Mouse (Mus musculus): ENCODE results near the gene Gm10436. TPM values are rescaled to one million over a fixed set of nuclear protein-coding genes. Genes with fewer than 3 reads are reported as not detected.
"Not testable (repeated sequence)": the region's sequence is repeated elsewhere in the genome, so short reads cannot be mapped to it uniquely, and the experiment has no call there.

Gm10436 gene
- polyA plus RNA-seq (2012; ENCODE audit: insufficient read depth, insufficient read length, missing spikeins) = not detected in 2 replicates

GRCm38 (mm10) chr12:88182008-88182407 is at the start of gene Gm10436:
Gene Gm10436, minus strand, starts transcription at chr12:88182108.
- H3K4me3 ChIP-seq (ENCODE audit: insufficient read depth, low read depth, low read length); H3K4me1 ChIP-seq (ENCODE audit: control insufficient read depth, insufficient read depth, insufficient read length, low read length); H3K27ac ChIP-seq (replicated peaks; ENCODE audit: low read depth, low read length): not testable (repeated sequence)

- Histone ChIP-seq H3K27ac (replicated peaks; ENCODE audit: low read depth, low read length) (no peak overlapping the region), H3K4me3 (ENCODE audit: insufficient read depth, low read depth, low read length) (no peak overlapping the region), H3K4me1 (ENCODE audit: control insufficient read depth, insufficient read depth, insufficient read length, low read length) (no peaks in the 10 kb centered on the region)
Observed at GRCm38 (mm10) chr12:88219445-88219844, 37.5 kb upstream of the Gm10436 start.

- H3K4me3 ChIP-seq (ENCODE audit: insufficient read depth, low read depth, low read length); H3K4me1 ChIP-seq (ENCODE audit: control insufficient read depth, insufficient read depth, insufficient read length, low read length); H3K27ac ChIP-seq (replicated peaks; ENCODE audit: low read depth, low read length): not testable (repeated sequence)
Observed at GRCm38 (mm10) chr12:88218059-88218458, 36.2 kb upstream of the Gm10436 start.

- Histone ChIP-seq H3K27ac (replicated peaks; ENCODE audit: low read depth, low read length) (no peak overlapping the region), H3K4me3 (ENCODE audit: insufficient read depth, low read depth, low read length) (no peak overlapping the region), H3K4me1 (ENCODE audit: control insufficient read depth, insufficient read depth, insufficient read length, low read length) (no peaks in the 10 kb centered on the region)
Observed at GRCm38 (mm10) chr12:88214641-88215040, 32.7 kb upstream of the Gm10436 start.

GRCm38 (mm10) chr12:88211458-88211857 is 29.6 kb upstream of the Gm10436 start:
- not testable (repeated sequence) for H3K4me3 ChIP-seq (ENCODE audit: insufficient read depth, low read depth, low read length); H3K27ac ChIP-seq (replicated peaks; ENCODE audit: low read depth, low read length)

GRCm38 (mm10) chr12:88202856-88203255 is 20.9 kb upstream of the Gm10436 start:
- H3K4me1 ChIP-seq (ENCODE audit: control insufficient read depth, insufficient read depth, insufficient read length, low read length) = no peaks in the 10 kb centered on the region
- no peak overlapping the region for H3K4me3 ChIP-seq (ENCODE audit: insufficient read depth, low read depth, low read length)
- no peak overlapping the region for H3K27ac ChIP-seq (replicated peaks; ENCODE audit: low read depth, low read length)

More at GRCm38 (mm10) chr12:88211458-88211857, 29.6 kb upstream of the Gm10436 start:
- H3K4me1 ChIP-seq (ENCODE audit: control insufficient read depth, insufficient read depth, insufficient read length, low read length) = not testable (repeated sequence)

Other genes starting within 250 kb of the Gm10436 start
- not detected in 2 replicates for gene Gm2042, start 228.0 kb downstream of the Gm10436 start, polyA plus RNA-seq (2012; ENCODE audit: insufficient read depth, insufficient read length, missing spikeins)
- not detected in 2 replicates for gene Gm2075, start 170.3 kb downstream of the Gm10436 start, polyA plus RNA-seq (2012; ENCODE audit: insufficient read depth, insufficient read length, missing spikeins)
- gene Gm6803, start 163.3 kb downstream of the Gm10436 start, polyA plus RNA-seq (2012; ENCODE audit: insufficient read depth, insufficient read length, missing spikeins) = not detected in 2 replicates
- gene Gm2056, start 155.1 kb downstream of the Gm10436 start, polyA plus RNA-seq (2012; ENCODE audit: insufficient read depth, insufficient read length, missing spikeins) = not detected in 2 replicates
- not detected in 2 replicates for gene Gm16368, start 98.4 kb downstream of the Gm10436 start, polyA plus RNA-seq (2012; ENCODE audit: insufficient read depth, insufficient read length, missing spikeins)
- not detected in 2 replicates for gene Gm8332, start 68.0 kb upstream of the Gm10436 start, polyA plus RNA-seq (2012; ENCODE audit: insufficient read depth, insufficient read length, missing spikeins)
- gene Gm5662, start 92.4 kb upstream of the Gm10436 start, polyA plus RNA-seq (2012; ENCODE audit: insufficient read depth, insufficient read length, missing spikeins) = not detected in 2 replicates
- gene Gm5039, start 141.9 kb upstream of the Gm10436 start, polyA plus RNA-seq (2012; ENCODE audit: insufficient read depth, insufficient read length, missing spikeins) = not detected in 2 replicates
- 24.7 and 25.3 TPM in 2 replicates for gene Adck1, start 178.4 kb upstream of the Gm10436 start, polyA plus RNA-seq (2012; ENCODE audit: insufficient read depth, insufficient read length, missing spikeins)

Data from brown adipose tissue, adult 24 weeks (tissue).